Mouse (Mus musculus) G1E (cell line): ENCODE measurements at regions not wholly inside any gene's neighbourhood (a gene's known extent, or its start where the extent isn't known, plus 50 kb on each side); places are given as distances from the start of the nearest gene placed in this dataset.

Source experiments
- ATAC-seq: 2 replicates; pipeline ENCODE4 v1.8.0; 2016; ENCODE audit warnings: mild to moderate bottlenecking; ENCODE audit not compliant: insufficient number of reproducible peaks, poor library complexity, low FRiP score, severe bottlenecking; ENCODE audit errors: extremely low read depth
- DNase-seq: peaks from one replicate; pipeline ENCODE4 v3.0.0; 2012; ENCODE audit warnings: low spot score
- H3K27me3 ChIP-seq: 2 replicates; pipeline ENCODE4 v1.6.1; 2012; ENCODE audit warnings: mild to moderate bottlenecking, low read length, inconsistent platforms; ENCODE audit not compliant: insufficient read depth
- H3K36me3 ChIP-seq: replicated peaks from 2 replicates; pipeline ENCODE3; 2012; ENCODE audit warnings: mild to moderate bottlenecking, inconsistent platforms
- H3K4me1 ChIP-seq: 2 replicates; pipeline ENCODE4 v1.6.1; 2012; ENCODE audit warnings: low read depth, low read length, inconsistent platforms, mixed read lengths; ENCODE audit not compliant: insufficient read depth
- H3K4me3 ChIP-seq: 2 replicates; pipeline ENCODE4 v1.5.1; 2012; ENCODE audit warnings: low read depth, mild to moderate bottlenecking, inconsistent platforms, low read length, moderate library complexity, mixed read lengths
- H3K9me3 ChIP-seq: replicated peaks from 2 replicates; pipeline ENCODE4 v1.6.1; 2012; ENCODE audit warnings: inconsistent platforms
- CTCF ChIP-seq: IDR thresholded peaks from 2 replicates; pipeline ENCODE4 v1.5.1; 2012; ENCODE audit warnings: low read depth, low read length, inconsistent platforms, mixed read lengths
- GATA1 ChIP-seq: IDR thresholded peaks from 2 replicates; pipeline ENCODE4 v1.6.1; 2012; ENCODE audit warnings: borderline replicate concordance, low read length, inconsistent platforms, mixed read lengths
- GATA2 ChIP-seq: IDR thresholded peaks from 2 replicates; pipeline ENCODE4 v1.6.1; 2012; ENCODE audit warnings: low read depth, low read length, inconsistent platforms, borderline replicate concordance
- POLR2AphosphoS5 ChIP-seq: IDR thresholded peaks from 2 replicates; pipeline ENCODE4 v1.6.1; 2012; ENCODE audit warnings: low read depth, low read length, inconsistent platforms; ENCODE audit not compliant: insufficient replicate concordance
- TAL1 ChIP-seq: conservative IDR thresholded peaks from 2 replicates; pipeline ENCODE4 v1.6.1; 2012; ENCODE audit warnings: low read depth, low read length, inconsistent platforms, mixed read lengths

- ATAC-seq, result no peak
Measured at GRCm38 (mm10) chr5:119235884-119236283, 434.6 kb upstream of the Tbx3 start.

GRCm38 (mm10) chr5:119246824-119247223 is 423.6 kb upstream of the Tbx3 start:
- TF ChIP-seq CTCF (no peak), POLR2AphosphoS5 (no peak), GATA2 (no peak), GATA1 (no peak), TAL1 (no peak)
- no peaks in the 10 kb centered on the region for H3K27me3 ChIP-seq
- ATAC-seq, result no peak
- no peaks in the 10 kb centered on the region for H3K36me3 ChIP-seq
- H3K4me1 ChIP-seq, result no peaks in the 10 kb centered on the region
- no peak overlapping the region for H3K4me3 ChIP-seq
- peaks cover 75% of the 10 kb centered on the region for H3K9me3 ChIP-seq
- DNase-seq, result no peak

More at GRCm38 (mm10) chr5:119235884-119236283, 434.6 kb upstream of the Tbx3 start:
- no peaks in the 10 kb centered on the region for H3K27me3 ChIP-seq
- no peak for DNase-seq
- no peak overlapping the region for H3K4me3 ChIP-seq
- H3K4me1 ChIP-seq, result no peaks in the 10 kb centered on the region
- H3K9me3 ChIP-seq, result peaks cover 82% of the 10 kb centered on the region
- no peaks in the 10 kb centered on the region for H3K36me3 ChIP-seq
- TF ChIP-seq GATA2, result no peak
- TF ChIP-seq GATA1, result no peak
- no peak for TF ChIP-seq POLR2AphosphoS5
- no peak for TF ChIP-seq CTCF
- no peak for TF ChIP-seq TAL1

GRCm38 (mm10) chr5:119248626-119249025 is 421.8 kb upstream of the Tbx3 start:
- TF ChIP-seq CTCF (no peak), GATA1 (no peak), POLR2AphosphoS5 (no peak), GATA2 (no peak), TAL1 (no peak)
- DNase-seq (no peak), ATAC-seq (no peak)
- peaks cover 72% of the 10 kb centered on the region for H3K9me3 ChIP-seq
- H3K36me3 ChIP-seq, result no peaks in the 10 kb centered on the region
- H3K27me3 ChIP-seq, result no peaks in the 10 kb centered on the region
- no peak overlapping the region for H3K4me3 ChIP-seq
- no peaks in the 10 kb centered on the region for H3K4me1 ChIP-seq

GRCm38 (mm10) chr5:119249124-119249718 is 421.2 kb upstream of the Tbx3 start:
- Histone ChIP-seq H3K4me1 (no peaks in the 10 kb centered on the region), H3K4me3 (no peak overlapping the region; the same call in 1 of the 2 replicates), H3K36me3 (no peaks in the 10 kb centered on the region), H3K27me3 (no peaks in the 10 kb centered on the region), H3K9me3 (peaks cover 67% of the 10 kb centered on the region)
- TF ChIP-seq GATA1 (no peak), POLR2AphosphoS5 (no peak), CTCF (no peak), GATA2 (no peak), TAL1 (no peak)
- DNase-seq (no peak), ATAC-seq (no peak)

- ATAC-seq (no peak), DNase-seq (no peak)
- H3K9me3 ChIP-seq, result peaks cover 77% of the 10 kb centered on the region
Measured at GRCm38 (mm10) chr5:119251311-119252047, 419.0 kb upstream of the Tbx3 start.

GRCm38 (mm10) chr5:119257374-119258120 is 412.9 kb upstream of the Tbx3 start:
- H3K4me1 ChIP-seq, result no peaks in the 10 kb centered on the region
- ATAC-seq, result no peak
- no peaks in the 10 kb centered on the region for H3K36me3 ChIP-seq
- TF ChIP-seq POLR2AphosphoS5 (no peak), TAL1 (no peak), CTCF (no peak), GATA1 (no peak), GATA2 (no peak)
- H3K27me3 ChIP-seq, result no peaks in the 10 kb centered on the region
- no peak overlapping the region for H3K4me3 ChIP-seq
- peaks cover 79% of the 10 kb centered on the region for H3K9me3 ChIP-seq
- DNase-seq, result no peak

More at GRCm38 (mm10) chr5:119251311-119252047, 419.0 kb upstream of the Tbx3 start:
- no peaks in the 10 kb centered on the region for H3K36me3 ChIP-seq
- H3K4me3 ChIP-seq, result no peak overlapping the region
- no peaks in the 10 kb centered on the region for H3K27me3 ChIP-seq
- no peaks in the 10 kb centered on the region for H3K4me1 ChIP-seq
- TF ChIP-seq GATA1 (no peak), TAL1 (no peak), CTCF (no peak), POLR2AphosphoS5 (no peak), GATA2 (no peak)
